Mouse (Mus musculus): ENCODE data around the gene Bmp6. TPM values are rescaled to one million over a fixed set of nuclear protein-coding genes. Genes with fewer than 3 reads are reported as not detected.

Gene Bmp6
- polyA plus RNA-seq, 1 experiment = 63.5 TPM

DNA sequence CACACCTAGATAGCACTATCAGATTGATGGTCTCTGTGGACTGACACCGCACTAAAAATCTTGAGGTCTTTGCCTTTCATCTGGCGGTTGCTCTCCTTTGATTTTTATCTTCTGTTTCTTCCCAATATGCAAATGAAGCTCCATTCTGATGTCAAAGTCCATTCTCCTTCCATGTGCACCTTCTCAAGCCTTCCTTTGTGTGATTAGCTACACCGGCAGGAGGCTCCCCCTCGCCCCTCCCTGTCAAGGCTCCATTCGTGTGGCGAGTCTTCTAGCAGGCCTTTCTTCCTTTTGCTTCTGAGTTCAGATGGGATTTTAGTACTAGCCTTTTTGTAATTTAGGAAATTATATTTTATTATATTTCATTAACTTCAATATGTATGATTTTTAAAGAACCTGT lies 80.4 kb downstream of the Bmp6 start:
- H3K4me1 ChIP-seq (ENCODE audit: control insufficient read depth, insufficient read depth, low read length) = peaks cover 14% of the 10 kb centered on the region; the same call in 1 of the 2 replicates
- TF ChIP-seq POLR2A (IDR thresholded peaks at IDR 0.05; ENCODE audit: low read depth, low read length) = no peak
- no peak for TF ChIP-seq CTCF (conservative IDR thresholded peaks at IDR 0.05; ENCODE audit: insufficient read depth, insufficient read length, low read depth, low read length)
- no peak for DNase-seq
- H3K36me3 ChIP-seq (ENCODE audit: control insufficient read depth, insufficient read depth, low read length) = no peaks in the 10 kb centered on the region
- WGBS = 69% methylated on average over 6 of the region's 6 CpGs
- no peak overlapping the region for H3K4me3 ChIP-seq (ENCODE audit: insufficient read depth, low read depth, low read length)
- H3K27me3 ChIP-seq (replicated peaks; ENCODE audit: control insufficient read depth, insufficient read depth, low read length) = no peaks in the 10 kb centered on the region
- no peak overlapping the region for H3K27ac ChIP-seq (ENCODE audit: insufficient read depth, low read depth, low read length)

DNA sequence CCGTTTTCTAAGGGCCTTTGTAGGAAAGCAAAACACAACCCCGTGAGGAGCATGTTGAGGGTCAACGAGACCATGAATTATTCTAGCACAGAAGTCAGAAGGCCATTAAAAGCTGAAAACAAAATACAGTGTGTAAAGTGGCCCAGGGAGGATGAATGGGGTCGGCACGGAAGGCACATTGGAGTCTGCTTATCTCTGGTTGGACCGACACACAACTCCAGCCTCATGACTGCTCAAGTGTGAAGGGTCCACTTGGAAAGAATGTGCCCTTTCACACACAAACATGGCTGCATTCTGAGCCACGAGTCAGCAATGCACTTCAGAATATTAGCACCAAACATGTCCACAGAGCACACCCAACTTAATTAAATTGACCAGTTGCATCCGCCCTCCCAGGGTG lies 84.8 kb downstream of the Bmp6 start:
- TF ChIP-seq CTCF (conservative IDR thresholded peaks at IDR 0.05; ENCODE audit: insufficient read depth, insufficient read length, low read depth, low read length) (no peak), POLR2A (IDR thresholded peaks at IDR 0.05; ENCODE audit: low read depth, low read length) (no peak)
- H3K27me3 ChIP-seq (replicated peaks; ENCODE audit: control insufficient read depth, insufficient read depth, low read length) = no peaks in the 10 kb centered on the region
- H3K4me3 ChIP-seq (ENCODE audit: insufficient read depth, low read depth, low read length) = no peak overlapping the region
- H3K36me3 ChIP-seq (ENCODE audit: control insufficient read depth, insufficient read depth, low read length) = no peaks in the 10 kb centered on the region
- peaks cover 14% of the 10 kb centered on the region; the same call in 1 of the 2 replicates for H3K4me1 ChIP-seq (ENCODE audit: control insufficient read depth, insufficient read depth, low read length)
- DNase-seq = peak; percentile 84
- WGBS = 17% methylated on average over 8 of the region's 8 CpGs
- peak overlapping the region; percentile 55 for H3K27ac ChIP-seq (ENCODE audit: insufficient read depth, low read depth, low read length)

DNA sequence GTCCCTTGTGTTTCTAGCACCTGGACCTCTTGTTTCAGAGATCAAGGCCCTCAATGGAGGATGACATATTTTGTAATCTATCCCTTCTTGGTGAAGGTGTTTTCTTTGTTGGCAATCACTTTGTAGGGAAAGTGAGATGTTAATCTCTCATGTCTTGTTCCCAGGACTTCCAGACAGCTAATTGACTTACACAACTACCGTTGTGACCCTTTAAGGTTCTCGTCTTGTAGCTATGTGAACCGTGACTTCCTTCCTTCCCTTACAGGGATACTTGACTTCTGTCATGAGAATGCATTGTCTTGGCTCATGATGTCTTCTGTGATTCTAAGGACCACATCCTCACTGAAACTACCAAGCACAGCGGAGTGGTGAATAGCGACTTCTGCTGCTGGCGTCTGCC lies 85.2 kb downstream of the Bmp6 start:
- H3K27ac ChIP-seq (ENCODE audit: insufficient read depth, low read depth, low read length) = peak overlapping the region; percentile 55
- TF ChIP-seq CTCF (conservative IDR thresholded peaks at IDR 0.05; ENCODE audit: insufficient read depth, insufficient read length, low read depth, low read length) = no peak
- TF ChIP-seq POLR2A (IDR thresholded peaks at IDR 0.05; ENCODE audit: low read depth, low read length) = no peak
- DNase-seq = peak; percentile 27
- peaks cover 12% of the 10 kb centered on the region; the same call in 1 of the 2 replicates for H3K4me1 ChIP-seq (ENCODE audit: control insufficient read depth, insufficient read depth, low read length)
- no peak overlapping the region for H3K4me3 ChIP-seq (ENCODE audit: insufficient read depth, low read depth, low read length)
- H3K36me3 ChIP-seq (ENCODE audit: control insufficient read depth, insufficient read depth, low read length) = no peaks in the 10 kb centered on the region
- 35% methylated on average over 6 of the region's 6 CpGs for WGBS
- H3K27me3 ChIP-seq (replicated peaks; ENCODE audit: control insufficient read depth, insufficient read depth, low read length) = no peaks in the 10 kb centered on the region

DNA sequence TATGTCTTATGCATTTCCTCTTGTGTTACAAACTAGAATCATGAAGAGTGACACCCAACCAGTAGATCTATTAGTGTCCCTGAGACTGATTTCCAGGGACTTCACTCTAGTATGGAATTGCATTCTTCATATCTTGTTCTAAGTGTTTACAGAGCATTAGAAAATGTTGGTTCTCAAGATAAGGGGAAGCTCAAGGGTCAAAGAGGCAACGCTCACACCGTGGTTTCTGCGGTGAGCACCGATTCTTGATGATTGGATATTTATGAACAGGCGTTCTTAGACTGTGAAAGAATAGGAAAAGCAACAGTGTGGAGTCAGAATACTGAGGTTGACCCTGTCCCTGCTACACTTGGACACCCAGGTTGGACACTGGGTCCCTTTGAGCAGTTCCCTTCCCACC lies 89.9 kb downstream of the Bmp6 start:
- no peak for DNase-seq
- H3K36me3 ChIP-seq (ENCODE audit: control insufficient read depth, insufficient read depth, low read length) = no peaks in the 10 kb centered on the region
- 94% methylated on average over 5 of the region's 5 CpGs for WGBS
- H3K27me3 ChIP-seq (replicated peaks; ENCODE audit: control insufficient read depth, insufficient read depth, low read length) = no peaks in the 10 kb centered on the region
- H3K27ac ChIP-seq (ENCODE audit: insufficient read depth, low read depth, low read length) = no peak overlapping the region
- peaks cover 5% of the 10 kb centered on the region; the same call in 1 of the 2 replicates for H3K4me1 ChIP-seq (ENCODE audit: control insufficient read depth, insufficient read depth, low read length)
- TF ChIP-seq CTCF (conservative IDR thresholded peaks at IDR 0.05; ENCODE audit: insufficient read depth, insufficient read length, low read depth, low read length) (no peak), POLR2A (IDR thresholded peaks at IDR 0.05; ENCODE audit: low read depth, low read length) (no peak)
- H3K4me3 ChIP-seq (ENCODE audit: insufficient read depth, low read depth, low read length) = no peak overlapping the region

DNA sequence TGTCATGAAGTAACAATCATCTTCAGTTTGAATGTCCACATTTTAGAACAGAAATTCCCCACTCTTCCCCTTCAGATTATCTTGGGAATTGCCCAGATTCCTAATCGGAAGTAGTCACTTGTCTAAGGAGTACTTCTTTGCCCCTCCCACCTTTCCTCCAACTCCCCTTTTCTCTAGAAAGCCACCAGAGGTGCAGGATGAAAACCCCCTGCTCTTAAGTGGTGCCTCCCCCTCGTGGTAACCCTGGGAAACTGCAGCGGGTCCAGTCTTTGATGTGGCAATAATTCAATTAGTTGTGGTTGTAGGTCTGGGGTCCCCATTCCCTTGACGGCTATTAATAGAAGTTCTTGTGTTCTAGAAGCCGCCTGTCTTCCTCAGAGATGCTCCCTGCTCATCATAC lies 93.0 kb downstream of the Bmp6 start:
- H3K4me1 ChIP-seq (ENCODE audit: control insufficient read depth, insufficient read depth, low read length) = no peaks in the 10 kb centered on the region
- no peaks in the 10 kb centered on the region for H3K36me3 ChIP-seq (ENCODE audit: control insufficient read depth, insufficient read depth, low read length)
- no peak overlapping the region for H3K4me3 ChIP-seq (ENCODE audit: insufficient read depth, low read depth, low read length)
- H3K27me3 ChIP-seq (replicated peaks; ENCODE audit: control insufficient read depth, insufficient read depth, low read length) = no peaks in the 10 kb centered on the region
- no peak overlapping the region for H3K27ac ChIP-seq (ENCODE audit: insufficient read depth, low read depth, low read length)
- 24% methylated on average over 5 of the region's 5 CpGs for WGBS
- TF ChIP-seq POLR2A (IDR thresholded peaks at IDR 0.05; ENCODE audit: low read depth, low read length) = no peak
- peak; percentile 68 for TF ChIP-seq CTCF (conservative IDR thresholded peaks at IDR 0.05; ENCODE audit: insufficient read depth, insufficient read length, low read depth, low read length)
- DNase-seq = peak; percentile 26

DNA sequence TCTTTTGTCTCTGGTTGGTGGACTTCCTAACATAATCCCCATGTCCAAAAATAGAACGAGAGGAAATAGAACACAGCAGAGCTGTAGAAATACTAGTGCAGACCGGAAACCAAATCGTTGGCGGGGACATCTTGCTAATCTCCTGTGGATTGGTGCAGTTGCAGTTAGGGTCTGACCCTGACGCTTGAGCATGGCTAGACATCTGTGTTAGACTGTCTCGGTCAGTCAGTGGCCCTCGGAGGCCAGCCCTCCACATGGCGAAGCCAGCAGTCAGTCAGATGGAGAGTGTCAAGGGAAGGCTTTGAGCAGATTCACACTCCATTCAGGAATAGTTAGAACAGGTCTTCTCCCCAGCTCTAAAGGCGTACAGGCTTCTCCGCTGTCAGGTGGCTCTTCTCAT lies 95.3 kb downstream of the Bmp6 start:
- no peak overlapping the region for H3K4me3 ChIP-seq (ENCODE audit: insufficient read depth, low read depth, low read length)
- DNase-seq = peak; percentile 15
- no peak for TF ChIP-seq CTCF (conservative IDR thresholded peaks at IDR 0.05; ENCODE audit: insufficient read depth, insufficient read length, low read depth, low read length)
- no peak for TF ChIP-seq POLR2A (IDR thresholded peaks at IDR 0.05; ENCODE audit: low read depth, low read length)
- H3K27me3 ChIP-seq (replicated peaks; ENCODE audit: control insufficient read depth, insufficient read depth, low read length) = no peaks in the 10 kb centered on the region
- WGBS = 81% methylated on average over 10 of the region's 10 CpGs
- no peaks in the 10 kb centered on the region for H3K36me3 ChIP-seq (ENCODE audit: control insufficient read depth, insufficient read depth, low read length)
- no peaks in the 10 kb centered on the region for H3K4me1 ChIP-seq (ENCODE audit: control insufficient read depth, insufficient read depth, low read length)
- H3K27ac ChIP-seq (ENCODE audit: insufficient read depth, low read depth, low read length) = no peak overlapping the region

DNA sequence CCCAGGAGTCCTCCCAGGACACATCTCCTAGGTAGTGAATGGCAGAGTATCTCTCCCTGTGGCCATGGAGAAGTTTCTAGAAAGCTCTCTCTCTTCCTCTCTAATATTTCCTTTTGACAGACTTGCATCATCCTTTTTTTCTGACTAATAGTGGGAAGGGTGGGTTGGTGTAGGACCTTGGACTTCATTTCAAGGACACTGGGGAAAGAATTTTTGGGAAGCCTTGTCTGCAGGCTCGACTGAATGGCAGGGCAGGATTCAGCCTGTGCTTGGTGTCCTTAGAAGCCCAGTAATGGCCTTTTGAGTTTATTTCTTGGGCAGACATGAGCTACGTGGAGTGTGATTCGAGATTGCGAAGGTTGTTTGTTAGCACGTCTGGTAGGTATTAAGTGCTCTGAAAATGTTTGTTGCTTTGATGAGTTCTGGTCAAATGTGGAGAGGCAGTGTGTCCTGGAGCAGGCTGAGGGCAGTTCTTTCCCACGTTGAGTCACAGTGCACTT lies 103.7 kb downstream of the Bmp6 start:
- no peak for TF ChIP-seq POLR2A (IDR thresholded peaks at IDR 0.05; ENCODE audit: low read depth, low read length)
- TF ChIP-seq CTCF (conservative IDR thresholded peaks at IDR 0.05; ENCODE audit: insufficient read depth, insufficient read length, low read depth, low read length) = no peak

More for the DNA sequence above, 103.7 kb downstream of the Bmp6 start:
- Histone ChIP-seq H3K36me3 (ENCODE audit: control insufficient read depth, insufficient read depth, low read length) (no peaks in the 10 kb centered on the region), H3K27me3 (replicated peaks; ENCODE audit: control insufficient read depth, insufficient read depth, low read length) (no peaks in the 10 kb centered on the region), H3K4me3 (ENCODE audit: insufficient read depth, low read depth, low read length) (no peak overlapping the region), H3K4me1 (ENCODE audit: control insufficient read depth, insufficient read depth, low read length) (0 out of 2 replicates have a peak, but pooled peaks cover 2% of the 10 kb centered on the region), H3K27ac (ENCODE audit: insufficient read depth, low read depth, low read length) (no peak overlapping the region)
- WGBS = 88% methylated on average over 6 of the region's 6 CpGs
- no peak for DNase-seq
